Mouse (Mus musculus) heart, postnatal 25 days (tissue): ENCODE measurements around the gene Ywhab. TPM values are rescaled to one million over a fixed set of nuclear protein-coding genes. Genes with fewer than 3 reads are reported as not detected.

Source experiments
- DNase-seq: peaks from one replicate; pipeline ENCODE4 v3.0.0; 2022; ENCODE audit warnings: low spot score
- intact Hi-C: fragments of 180-260 bp; cut with DNase I; formaldehyde crosslinking; loops from one replicate; pipeline ENCODE4 v1.15.1; 2025
- total RNA-seq, 2 experiments: library from RNA; stranded (reverse); gene quantifications; 2 replicates each; pipeline ENCODE4 v1.2.3; 2021

Ywhab gene
- total RNA-seq, 2 experiments from 2014 or later = 74.3 to 82.2 TPM

DNA sequence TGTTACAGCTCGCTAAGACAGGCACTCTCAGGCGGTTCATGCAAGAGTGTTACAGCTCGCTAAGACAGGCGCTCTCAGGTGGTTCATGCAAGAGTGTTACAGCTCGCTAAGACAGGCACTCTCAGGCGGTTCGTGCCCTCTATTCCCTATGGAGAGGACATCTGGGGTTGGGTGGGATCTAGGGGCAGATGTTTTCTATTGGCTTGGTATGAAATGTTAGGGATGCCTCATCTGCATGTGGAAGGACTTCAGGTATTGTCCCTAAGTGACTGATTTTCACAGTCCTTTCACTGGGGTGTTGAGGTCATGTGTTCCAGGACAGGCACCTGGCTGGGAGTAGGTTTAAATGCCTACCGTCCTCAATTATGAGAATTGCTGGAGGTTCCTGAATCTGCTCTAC lies 12.8 kb downstream of the Ywhab start:
- intact Hi-C loops = no loop called here
- DNase-seq = no peak

GRCm38 (mm10) chr2:164007987-164008545 lies 13.3 kb downstream of the Ywhab start:
- no peak for DNase-seq
- intact Hi-C loops = no loop called here

- DNase-seq = no peak
- intact Hi-C loops = no loop called here
Measured at GRCm38 (mm10) chr2:164009227-164009626, 14.5 kb downstream of the Ywhab start.

- intact Hi-C loops = no loop called here
- no peak for DNase-seq
Measured at GRCm38 (mm10) chr2:164010496-164010895, 15.7 kb downstream of the Ywhab start.

DNA sequence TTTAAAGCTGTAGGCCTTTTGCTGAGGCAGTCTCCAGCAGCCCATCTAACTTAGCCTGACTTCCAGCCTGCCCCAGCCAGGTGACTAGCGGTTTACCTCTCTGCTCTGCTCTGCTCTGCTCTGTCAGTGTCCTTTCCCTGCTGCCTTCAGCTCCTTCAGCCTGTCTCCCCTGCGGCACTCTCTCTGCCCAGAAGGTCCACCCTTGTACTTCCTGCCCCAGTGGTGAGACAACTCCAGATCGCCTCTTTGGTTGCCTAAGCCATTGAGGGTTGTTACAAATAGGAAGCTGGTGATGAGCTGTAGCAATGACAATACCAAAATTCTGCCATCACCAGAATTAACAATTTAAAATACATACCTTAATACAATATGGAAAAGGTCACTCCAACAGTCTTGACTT lies 16.2 kb downstream of the Ywhab start:
- no peak for DNase-seq
- intact Hi-C loops = no loop called here

GRCm38 (mm10) chr2:164015304-164015703 lies 20.5 kb downstream of the Ywhab start:
- no peak for DNase-seq
- intact Hi-C loops = no loop called here

GRCm38 (mm10) chr2:164018910-164019309 lies 24.1 kb downstream of the Ywhab start:
- intact Hi-C loops = no loop called here
- DNase-seq = no peak

- intact Hi-C loops = no loop called here
- no peak for DNase-seq
Measured at GRCm38 (mm10) chr2:164019943-164020342, 25.2 kb downstream of the Ywhab start.

DNA sequence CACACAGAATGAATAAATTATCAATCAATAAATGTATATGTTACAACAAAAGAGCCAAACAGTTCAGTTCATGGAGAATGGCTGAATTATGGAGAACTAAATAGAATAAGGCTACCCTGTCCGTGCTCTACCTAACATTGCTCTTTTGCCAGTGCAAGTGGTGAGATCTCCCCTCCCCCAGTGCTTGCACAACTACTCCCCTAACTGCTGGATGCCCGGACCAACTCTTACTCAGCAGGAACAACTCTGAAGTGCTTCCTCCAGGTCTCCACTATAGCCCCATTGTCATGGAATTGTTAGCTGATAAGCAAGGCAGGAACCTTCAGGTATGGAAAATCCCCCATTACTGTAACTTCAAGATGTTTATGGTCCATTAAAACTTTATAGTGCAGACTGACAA lies 27.3 kb downstream of the Ywhab start:
- intact Hi-C loops = no loop called here
- DNase-seq = no peak

DNA sequence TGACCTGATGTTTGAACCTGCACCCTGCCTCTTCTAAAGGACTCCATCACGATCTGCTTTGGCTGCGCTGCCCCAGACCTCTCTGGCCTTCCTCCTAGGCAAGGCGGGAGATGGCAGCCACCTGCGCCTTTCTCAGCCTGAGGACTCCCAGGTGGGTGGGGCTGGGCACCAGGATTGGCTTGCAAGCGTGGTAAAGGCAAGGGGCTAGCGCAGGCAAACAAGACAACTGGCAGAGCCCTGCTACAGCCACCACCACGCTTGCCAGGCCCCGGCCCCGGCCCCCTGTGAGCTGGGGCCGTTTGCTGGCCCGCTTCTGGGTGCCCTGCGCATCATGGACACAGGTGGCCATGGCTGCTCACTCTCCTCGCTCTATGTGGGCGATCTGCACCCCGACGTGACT lies 30.4 kb downstream of the Ywhab start, which contains the start of gene Pabpc1l:
TSS of gene Pabpc1l (plus strand) at position 301 of the 400 bp plus-strand sequence.
- intact Hi-C loops = no loop called here
- DNase-seq = no peak

- intact Hi-C loops = no loop called here
- DNase-seq = no peak
Measured at GRCm38 (mm10) chr2:164031147-164031546, 36.4 kb downstream of the Ywhab start.

- intact Hi-C loops = no loop called here
- no peak for DNase-seq
Measured at GRCm38 (mm10) chr2:164032973-164033372, 38.2 kb downstream of the Ywhab start.

GRCm38 (mm10) chr2:164036520-164037019 lies 41.8 kb downstream of the Ywhab start:
- intact Hi-C loops = no loop called here
- DNase-seq = no peak

DNA sequence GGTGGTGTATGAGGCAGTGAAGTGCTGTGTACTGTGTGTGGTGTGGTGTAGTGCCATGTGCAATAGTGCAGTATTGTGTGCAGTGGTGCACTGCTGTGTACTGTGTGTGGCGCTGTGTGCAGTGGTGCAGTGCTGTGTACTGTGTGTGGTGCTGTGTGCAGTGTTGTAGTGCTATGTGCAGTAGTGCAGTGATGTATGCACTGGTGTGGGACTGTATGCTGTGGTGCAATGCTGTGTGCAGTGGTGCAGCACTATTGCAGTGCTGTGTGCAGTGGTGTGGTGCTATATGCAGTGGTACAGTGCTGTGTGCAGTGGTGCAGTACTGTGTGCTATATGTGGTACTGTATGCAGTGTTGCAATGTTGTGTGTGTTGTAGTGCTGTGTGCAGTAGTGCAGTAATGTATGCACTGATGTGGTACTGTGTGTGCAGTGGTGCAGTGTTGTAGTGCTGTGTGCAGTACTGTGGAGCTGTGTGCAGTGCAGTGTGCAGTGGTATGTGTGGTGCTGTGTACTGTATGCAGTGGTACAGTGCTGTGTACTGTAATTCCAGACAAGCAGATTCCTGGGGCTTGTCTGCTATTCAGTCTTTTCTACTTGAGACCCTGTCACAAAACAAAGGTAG lies 43.8 kb downstream of the Ywhab start:
- DNase-seq = no peak
- intact Hi-C loops = no loop called here

DNA sequence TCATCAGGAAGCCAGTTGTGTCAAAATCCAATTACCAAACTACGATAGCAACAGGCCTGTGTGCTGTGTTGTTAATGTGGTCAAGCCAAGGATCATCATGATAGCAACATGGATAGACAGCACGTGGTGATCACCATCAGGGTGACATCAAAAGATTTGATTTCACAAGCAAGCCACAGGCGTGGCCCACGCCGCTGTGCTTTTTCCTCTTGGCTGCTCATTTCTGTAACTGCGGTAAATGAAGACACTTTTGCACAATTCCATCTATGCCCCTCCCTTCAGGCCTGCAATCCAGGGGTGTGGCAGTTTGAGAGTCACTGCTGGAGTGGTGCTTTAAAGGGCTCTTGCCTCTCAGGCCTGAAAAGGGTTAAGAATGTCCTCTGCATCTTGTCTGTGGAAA lies 46.2 kb downstream of the Ywhab start:
- no peak for DNase-seq
- intact Hi-C loops = no loop called here

DNA sequence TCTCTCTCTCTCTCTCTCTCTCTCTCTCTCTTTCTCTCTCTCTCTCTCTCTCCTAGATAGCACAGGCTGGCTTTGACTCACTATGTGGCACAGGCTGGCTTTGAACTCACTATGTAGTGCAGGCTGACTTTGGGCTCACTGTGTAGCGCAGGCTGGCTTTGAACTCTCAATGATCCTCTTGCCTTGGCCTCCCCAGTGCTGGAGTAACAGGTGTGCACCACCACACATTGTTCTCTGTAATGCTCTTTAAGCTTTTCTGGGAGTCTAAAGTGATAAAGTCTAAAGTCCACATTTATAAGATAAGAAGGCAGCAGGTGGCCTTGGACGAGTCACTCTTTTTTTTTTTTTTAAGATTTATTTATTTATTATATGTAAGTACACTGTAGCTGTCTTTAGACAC lies 46.8 kb downstream of the Ywhab start:
- DNase-seq = no peak
- intact Hi-C loops = no loop called here

GRCm38 (mm10) chr2:164047197-164047690 lies 52.5 kb downstream of the Ywhab start:
- no peak for DNase-seq

DNA sequence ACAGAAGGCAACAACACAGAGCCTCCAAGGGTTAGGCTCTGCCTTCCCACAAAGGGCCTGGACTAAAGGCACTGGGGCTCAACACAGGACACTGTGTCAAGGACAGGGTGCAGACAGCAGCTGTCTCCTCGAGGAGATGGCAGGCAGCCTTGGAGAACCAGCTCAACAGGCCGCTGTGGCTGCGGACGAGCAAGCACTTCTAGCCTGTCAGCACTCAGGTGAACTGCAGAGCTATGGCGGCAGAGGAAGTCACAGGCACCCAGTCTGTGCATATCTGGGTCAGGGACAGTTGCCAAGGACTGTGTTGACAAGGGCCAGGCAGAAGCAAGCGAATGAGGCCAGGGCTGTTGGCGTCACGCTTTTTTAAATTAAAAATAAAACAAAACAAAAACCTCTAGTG lies 59.0 kb downstream of the Ywhab start:
- no peak for DNase-seq
- intact Hi-C loops = no loop called here

More at GRCm38 (mm10) chr2:164047197-164047690, 52.5 kb downstream of the Ywhab start:
- intact Hi-C loops = no loop called here

- no peak for DNase-seq
- intact Hi-C loops = no loop called here
Measured at GRCm38 (mm10) chr2:164054671-164055070, 59.9 kb downstream of the Ywhab start.

- intact Hi-C loops = no loop called here
- no peak for DNase-seq
Measured at GRCm38 (mm10) chr2:164059634-164060235, 65.0 kb downstream of the Ywhab start.
